Mouse (Mus musculus) WW6 (cell line): ENCODE results near the gene Ccdc85c.

Source experiments
- DNase-seq: peaks from one replicate; pipeline ENCODE4 v3.0.0-alpha.2; 2013; ENCODE audit warnings: low read depth, low spot score

Ccdc85c gene

DNA sequence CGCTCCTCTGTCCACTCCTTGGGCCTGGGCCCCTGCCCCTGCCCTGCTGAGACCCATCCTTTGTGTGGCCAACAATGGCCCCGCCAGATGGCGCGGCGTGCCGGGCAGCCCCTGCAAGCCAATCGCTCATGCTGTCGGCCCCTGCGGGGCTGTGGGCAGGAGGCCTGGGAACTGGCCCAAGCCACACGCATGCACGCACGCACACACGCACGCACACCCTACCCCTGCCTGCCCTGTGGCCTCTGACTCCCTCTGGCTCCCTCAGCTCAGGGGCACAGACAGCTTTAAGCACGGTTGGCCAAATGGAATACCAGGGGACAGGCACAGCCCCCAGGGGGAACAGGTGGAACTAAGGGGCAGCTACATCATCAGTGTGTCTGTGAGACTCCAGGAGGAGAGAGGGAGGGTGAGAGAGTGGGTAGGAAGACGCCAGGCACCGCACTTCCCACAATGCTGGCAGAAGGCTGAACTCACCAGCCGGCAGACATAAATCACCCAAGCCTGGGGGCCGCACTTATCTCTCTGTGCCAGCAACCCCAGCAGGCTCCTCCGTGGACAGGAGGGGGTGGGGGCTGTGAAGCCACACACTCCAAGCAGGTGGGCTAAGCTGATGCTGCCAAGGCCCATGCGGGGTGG lies 34.2 kb downstream of the Ccdc85c start:
- DNase-seq, result no peak

DNA sequence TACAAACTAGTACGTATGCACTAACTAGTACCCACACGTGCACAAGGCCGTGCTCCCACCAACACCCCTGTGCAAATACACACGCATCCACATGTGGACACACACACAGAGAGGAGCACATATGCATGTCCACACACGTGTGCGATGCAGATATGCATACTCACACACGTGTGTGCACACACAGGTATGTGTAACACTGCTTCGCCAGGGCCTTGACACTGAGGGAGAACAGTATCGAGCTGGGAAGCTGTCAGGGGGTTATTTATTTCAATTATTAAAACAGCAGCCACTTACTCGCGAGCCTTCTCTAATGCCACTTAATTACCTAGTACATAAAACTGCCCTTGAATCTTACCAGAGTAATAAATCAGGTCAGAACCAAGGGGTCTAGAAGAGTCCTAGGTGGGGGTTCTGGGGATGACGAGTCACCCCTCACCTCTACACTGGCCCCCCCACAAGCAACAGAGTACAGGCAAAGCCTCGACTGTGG lies 34.8 kb downstream of the Ccdc85c start:
- DNase-seq, result no peak

DNA sequence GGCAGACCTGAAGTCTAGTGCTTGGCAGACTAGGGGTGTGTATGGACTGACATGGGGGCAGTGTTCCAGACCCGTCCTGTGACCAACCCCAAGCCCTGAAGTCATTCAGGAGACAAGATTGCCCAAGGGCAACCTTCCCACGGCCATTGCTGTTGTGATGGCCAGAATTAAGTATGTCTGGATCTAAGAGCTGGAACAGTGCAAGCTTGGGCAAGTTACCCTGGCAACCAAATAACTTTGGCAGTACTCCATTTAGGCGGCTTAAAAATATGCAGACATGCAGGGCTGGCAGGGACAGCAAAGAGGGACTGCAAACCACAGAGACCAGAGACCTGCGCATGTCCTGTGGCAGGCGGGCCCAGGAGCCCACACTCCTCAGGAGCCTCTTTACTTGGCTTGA lies 35.8 kb downstream of the Ccdc85c start:
- DNase-seq, result no peak

DNA sequence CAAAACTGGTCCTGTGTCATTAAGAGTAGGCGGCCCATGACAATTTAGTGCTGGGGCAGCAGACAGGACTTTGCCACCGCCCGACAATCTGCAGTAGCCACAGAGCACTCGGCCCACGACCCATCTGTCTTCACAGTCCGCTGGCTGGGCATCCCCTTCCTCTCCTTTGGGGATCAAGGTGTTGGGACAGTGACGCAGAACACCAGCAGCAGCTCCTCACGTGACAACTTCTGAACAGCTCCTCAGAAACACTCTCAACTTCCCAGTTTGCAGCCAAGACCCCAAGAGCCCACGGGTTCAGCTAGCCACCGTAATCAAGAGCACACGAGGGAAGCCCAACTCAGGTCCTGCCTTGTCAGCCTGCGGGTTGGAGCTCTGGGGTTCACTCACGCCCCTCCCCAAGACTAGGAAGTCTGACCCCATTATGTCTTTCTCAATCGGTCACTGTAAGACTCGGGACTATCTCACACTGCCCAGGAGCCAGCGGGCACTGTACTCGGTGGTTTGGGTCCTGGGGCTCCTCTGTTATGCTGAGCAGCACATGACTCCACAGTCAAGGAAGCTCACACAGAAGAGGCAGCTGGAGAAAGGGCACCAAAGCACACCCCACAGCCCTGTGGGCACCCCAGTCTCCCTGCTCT lies 36.7 kb downstream of the Ccdc85c start:
- DNase-seq, result no peak

DNA sequence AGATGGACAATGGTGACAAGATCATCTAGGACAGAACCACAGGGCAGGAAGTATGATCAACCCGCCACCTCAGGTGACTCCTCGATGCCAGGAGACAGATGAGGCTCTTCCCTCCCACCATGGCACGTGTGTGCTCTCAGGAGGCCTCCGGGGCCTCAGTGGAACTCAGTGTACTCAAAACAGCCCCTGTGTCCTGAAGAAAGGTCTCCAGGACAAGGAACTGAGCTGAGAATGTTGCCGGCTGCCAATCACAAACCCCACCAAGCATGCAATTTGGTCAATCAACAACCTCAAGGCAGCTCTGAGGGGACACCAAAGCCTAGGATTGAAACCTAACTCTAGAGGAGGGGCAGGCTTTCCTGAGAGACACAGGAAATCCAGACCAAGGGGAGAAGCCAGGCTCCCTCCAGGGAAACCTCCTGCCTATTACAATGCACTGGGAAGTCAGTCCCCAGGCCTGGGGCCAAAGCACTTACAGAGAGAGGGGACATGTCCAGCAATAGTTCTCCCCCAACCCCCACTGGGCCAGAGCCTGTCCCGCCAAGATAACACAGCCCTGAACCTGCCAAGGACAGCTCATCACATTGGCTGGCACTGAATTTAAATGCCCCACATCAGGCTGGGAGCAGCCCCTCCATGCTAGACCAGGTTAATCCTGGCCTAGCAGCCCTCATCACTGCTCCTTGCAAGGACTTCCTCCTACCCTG lies 37.8 kb downstream of the Ccdc85c start:
- no peak for DNase-seq

DNA sequence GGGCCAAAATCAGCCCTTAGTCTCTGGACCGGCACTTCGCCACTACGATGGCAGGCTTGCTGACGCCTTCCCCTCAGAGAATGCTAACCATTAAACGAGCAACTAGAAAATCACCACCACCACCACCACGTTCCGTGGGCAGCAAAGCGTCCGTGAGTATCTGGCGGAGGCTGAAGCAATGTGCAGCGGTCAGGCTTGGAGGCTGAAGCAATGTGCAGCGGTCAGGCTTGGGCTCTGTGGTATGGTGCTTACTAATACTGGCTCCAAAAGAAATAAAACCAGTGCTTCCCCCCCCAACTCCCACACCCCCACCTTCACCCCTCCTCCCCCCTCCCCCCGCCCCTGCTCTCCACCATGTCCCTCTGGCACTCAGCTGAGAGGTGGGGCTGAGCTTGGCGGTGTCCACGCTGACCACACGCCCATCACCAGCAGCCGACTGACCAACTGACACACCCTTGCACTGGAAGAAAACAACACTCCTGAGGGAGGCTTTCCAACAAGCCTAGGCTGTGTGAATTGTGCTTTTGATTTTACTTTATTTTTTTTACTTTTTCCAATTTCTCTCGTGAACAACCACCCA lies 39.2 kb downstream of the Ccdc85c start:
- DNase-seq, result no peak

DNA sequence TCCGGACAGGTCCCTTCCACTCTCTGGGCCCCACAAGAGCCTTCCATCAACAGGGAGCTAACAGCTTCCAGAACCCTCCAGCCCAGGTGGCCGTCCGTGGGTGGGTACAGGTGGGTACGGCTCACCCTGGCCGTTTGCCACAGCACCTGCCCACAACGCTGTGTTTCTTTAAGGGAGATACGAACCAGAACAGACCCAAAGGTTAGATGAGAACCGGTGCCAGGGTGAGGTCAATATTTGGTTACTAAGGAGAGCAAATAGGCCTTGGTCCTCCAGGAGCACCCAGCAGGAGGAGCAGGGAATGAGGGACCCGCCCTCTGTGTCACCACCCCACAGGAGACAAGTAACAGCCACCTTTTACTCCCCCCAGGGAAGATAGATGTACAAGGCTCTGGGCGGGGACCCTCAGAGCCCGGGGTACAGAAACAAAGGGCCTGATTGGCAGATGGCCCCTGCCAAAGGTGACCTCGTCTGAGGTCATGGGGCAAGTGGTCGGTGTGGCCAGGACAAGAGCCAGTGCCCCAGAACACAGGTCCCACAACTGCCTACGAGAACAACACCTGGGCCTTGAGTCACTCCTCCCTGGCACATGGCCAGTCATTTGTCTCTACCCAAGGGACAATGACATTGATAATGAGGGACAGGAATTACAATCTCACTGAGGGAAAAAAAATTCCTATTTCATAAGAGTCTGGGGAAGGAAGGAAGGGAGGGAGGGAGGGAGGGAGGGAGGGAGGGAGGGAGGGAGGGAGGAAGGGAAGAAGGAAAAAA lies 40.2 kb downstream of the Ccdc85c start:
- no peak for DNase-seq

DNA sequence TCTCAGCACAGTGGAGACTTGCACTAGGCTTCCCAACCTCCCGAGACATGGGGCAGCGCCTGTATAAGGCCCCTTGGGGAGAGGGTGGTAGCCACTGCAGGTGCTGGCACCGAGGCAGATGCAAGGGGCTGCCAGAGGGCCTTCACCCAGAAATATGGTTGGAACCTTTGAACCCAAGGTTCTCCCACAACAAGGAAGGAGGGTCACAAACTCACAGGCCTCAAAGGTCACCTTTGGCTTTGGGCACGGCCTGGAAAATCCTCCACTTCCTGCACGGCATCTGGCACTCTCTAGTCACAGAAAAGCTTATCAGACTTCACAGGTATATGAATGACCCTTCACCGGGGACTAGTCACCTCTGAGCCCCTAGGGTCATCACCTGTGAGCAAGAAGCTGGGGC lies 41.5 kb downstream of the Ccdc85c start:
- DNase-seq, result no peak

DNA sequence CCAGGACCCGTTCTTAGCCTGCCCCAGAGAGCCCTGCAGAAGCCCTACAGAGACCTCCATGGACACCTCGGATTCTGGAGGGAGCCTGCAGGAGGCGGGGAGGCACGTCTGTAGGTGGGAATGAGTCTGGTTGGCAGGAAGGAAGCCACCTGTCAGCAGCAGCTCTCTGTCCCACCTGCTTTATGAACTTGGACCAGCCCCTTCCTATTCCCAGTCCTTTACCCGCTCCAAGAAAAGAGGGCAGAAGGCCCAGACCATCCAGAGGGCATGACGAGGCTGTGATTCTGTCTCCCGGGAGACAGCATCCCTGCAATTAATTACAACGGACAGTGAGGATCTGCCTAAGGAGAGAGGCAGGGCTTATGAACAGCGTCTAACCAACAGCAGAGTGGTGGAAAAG lies 43.3 kb downstream of the Ccdc85c start:
- no peak for DNase-seq

DNA sequence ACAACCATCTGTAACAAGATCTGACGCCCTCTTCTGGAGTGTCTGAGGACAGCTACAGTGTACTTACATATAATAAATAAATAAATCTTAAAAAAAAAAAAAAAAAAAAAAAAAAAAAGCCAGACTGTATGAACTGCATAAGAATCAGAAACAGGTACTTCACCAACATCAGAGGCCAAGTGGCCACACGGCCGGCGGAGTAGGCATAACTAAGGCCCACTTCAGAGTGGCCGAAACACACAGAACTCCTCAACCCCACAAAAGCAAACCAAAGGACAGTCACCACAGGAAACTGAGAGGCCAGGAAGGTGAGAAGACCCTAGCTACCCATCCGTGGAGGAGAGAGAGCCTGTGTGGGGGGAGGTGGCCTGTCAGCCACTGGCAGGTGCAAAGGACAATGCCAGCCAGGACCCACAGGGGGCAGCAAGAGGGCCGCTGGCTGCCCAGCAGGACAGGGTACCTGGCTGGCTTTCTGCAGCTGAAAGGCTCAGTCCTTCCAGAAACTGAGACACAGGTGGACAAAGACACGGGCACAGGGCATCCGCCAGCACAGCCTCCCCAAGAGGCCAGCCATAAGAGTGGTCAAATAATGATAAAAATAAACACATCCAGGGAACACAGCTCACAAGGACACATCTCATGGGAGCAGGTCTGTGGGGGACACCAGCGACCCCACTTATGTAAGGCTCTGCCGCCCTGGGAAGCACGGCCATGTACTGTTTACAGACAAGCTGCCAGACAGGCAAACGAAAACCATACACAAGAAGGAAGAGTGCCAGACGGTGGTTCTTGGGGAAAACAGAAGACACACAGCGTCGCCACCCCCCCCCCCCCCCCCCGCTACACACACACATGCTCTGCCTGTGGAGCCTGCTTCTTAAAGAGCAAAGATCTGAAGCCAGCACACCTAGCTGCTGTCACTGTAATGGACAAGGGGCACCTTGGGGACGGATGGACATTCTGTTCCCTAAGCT lies 44.1 kb downstream of the Ccdc85c start:
- DNase-seq, result no peak

DNA sequence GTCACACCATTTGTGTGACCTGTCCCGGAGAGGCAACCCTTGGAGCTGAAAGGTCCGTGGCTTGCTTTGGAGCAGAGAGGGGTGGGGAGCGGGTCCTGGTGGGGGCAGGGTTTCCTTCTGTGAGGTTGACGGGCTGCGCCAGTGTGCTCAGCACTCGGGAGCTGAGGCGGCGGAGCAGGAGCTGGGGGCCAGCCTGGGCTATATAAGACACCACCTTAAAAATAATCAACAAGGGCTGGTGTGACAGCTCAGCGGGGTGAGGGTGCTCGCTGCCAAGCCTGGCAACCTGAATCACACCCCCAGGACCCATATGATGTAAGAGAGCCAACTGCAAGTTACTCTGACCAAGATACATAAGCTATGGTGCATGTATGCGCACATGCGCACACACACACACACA lies 45.1 kb downstream of the Ccdc85c start:
- no peak for DNase-seq

DNA sequence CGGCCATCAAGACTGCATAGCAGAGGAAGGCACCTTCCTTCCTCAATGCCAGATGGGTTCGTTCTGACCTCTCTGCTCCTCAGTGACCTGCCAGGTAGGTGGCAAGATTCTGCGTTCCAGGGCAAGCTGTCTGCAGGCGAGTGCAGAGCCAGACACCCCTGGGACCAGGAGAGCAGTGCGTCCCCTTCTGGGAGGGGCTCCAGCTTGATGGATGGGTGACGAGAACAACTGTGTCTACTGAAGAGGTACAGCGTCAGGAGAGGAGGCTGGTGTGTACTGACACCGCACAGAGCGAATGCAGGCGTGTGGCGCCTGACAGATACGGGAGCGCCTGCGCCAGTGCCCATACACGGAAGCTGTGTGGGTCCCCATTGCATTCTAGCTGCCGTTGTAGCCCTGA lies 47.7 kb downstream of the Ccdc85c start:
- DNase-seq, result no peak

DNA sequence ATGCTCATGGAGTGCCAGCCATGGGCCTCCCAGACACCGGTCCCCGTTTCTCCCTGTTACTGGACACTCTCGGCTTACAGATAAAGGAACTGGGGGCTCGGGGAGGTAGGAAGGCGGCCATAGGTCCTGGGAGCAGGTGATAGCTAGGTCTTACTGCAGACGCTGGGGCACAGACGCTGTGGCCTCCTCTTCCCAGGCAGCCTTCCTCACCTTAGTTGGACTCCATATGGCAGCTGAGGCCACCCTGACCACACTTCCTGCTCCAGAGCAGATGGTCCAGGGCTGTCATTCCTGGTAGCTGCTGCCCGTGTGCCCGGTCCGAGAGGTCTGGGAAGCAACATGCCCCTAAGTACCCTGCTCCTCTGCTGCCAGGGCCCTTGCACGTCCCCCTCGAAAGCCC lies 48.3 kb downstream of the Ccdc85c start:
- DNase-seq, result no peak

DNA sequence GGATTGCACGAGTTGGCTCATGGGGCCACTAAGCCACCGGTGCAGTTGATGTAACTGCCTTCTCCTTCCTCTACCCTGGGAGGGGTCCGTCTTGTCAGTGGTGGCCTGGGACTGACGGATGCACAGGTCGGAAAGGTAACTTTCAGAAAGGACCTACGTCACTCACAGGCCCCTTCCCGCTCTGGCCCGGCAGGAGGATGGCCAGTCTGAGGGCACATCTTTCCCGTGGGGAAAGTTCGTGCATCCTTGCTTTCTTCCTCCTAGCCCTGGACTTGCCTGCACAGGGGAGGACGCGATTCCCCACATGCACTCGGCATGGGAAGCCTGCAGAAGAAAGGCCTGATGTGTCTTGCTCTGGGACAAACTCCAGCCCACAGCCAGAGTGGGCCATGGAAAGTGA lies 49.0 kb downstream of the Ccdc85c start:
- DNase-seq, result no peak

DNA sequence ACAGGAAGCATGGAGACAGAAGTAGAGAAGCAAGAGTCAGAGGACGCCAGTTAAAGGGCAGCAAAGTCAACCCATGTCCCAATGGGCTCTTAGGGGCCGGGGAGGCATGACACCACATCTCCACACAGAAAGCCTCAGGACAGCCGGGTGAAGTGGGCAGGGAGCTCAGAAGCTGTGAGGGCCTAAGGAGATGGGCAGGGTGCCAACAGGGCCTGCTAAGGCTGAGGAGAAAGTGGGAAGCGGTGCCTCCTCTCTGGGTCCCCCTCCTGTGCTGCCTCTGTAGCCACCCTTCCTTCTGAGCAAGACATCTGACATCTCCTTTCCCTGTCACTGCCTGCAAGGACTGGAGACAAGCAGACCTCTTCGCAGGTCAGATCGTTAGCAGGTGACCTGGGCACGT lies 49.4 kb downstream of the Ccdc85c start:
- DNase-seq, result no peak

DNA sequence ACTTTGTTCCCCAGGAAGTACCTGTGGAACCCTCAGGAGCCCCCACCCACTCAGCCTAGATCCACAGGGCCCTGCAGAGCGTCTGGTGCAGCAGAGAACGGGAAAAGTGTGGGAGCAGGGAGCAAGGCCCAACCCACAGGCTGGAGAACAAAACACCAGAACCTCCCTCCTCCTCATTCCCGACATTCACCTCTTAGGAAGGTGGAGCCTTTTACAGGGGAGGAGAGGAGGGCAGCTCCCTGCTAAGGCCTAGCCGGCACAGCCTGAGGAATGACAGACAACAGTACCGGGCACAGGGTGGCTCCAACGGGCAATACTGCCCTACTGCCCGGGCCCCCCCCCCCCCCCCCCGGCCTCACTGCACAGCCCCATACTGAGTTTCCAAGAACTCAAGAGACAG lies 51.9 kb downstream of the Ccdc85c start:
- DNase-seq, result no peak

DNA sequence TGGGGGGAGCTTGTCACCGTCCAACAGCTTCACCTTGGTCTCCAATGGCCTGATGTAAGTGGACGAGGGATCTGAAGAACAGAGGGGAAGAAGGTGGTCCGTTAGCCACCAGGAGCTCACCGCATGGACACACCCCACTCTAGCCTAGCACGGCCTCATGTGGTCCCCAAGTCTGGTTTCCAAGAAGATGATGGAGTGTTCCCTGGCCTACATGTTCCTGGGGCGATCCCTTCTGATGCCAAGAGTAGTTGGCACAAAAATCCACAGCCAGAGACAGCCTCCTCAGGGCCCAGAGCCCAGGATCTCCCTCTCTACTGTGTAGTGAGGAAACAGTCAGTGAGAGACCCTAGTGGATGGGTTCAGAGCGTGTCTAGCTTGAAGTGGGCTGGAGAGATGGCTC lies 53.5 kb downstream of the Ccdc85c start:
- no peak for DNase-seq

DNA sequence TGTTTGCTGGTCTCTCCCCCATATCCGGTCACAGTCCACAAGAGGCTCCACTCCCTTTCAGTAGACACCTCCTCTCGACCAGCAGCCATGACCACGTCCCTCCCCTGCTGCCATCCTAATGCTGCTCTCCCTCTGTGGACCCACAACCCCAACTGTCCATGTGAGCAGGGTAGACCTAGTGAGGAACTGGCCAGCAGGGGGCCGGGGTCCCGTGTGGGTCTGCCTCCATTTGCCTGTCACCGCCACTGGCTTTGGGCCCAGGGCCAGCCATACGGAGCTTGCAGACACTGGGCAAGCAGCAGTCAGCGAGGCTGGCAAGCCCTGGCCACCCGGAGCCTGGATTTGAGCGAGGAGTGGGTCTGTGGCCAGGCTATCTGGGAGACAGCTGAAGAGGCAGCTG lies 54.0 kb downstream of the Ccdc85c start:
- DNase-seq, result no peak

DNA sequence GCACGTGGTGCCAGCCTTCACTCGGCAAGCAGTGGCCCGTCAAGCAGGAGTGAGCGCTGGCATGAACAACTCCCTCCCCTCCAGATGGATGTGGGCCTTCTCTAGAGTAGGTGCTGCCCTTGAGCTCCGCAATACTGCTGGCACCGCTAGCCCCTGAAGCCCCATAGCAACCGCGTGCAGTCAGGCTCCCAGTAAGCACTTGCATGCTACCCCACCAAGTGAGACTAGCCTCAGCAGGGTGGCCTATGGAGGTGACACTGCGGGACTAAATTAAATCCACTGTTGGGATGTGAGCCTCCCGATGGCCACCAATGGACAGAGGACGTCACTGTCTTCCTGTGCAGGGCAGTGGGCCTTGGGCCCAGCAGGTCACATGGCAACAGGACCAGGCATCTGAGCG lies 54.6 kb downstream of the Ccdc85c start:
- no peak for DNase-seq

DNA sequence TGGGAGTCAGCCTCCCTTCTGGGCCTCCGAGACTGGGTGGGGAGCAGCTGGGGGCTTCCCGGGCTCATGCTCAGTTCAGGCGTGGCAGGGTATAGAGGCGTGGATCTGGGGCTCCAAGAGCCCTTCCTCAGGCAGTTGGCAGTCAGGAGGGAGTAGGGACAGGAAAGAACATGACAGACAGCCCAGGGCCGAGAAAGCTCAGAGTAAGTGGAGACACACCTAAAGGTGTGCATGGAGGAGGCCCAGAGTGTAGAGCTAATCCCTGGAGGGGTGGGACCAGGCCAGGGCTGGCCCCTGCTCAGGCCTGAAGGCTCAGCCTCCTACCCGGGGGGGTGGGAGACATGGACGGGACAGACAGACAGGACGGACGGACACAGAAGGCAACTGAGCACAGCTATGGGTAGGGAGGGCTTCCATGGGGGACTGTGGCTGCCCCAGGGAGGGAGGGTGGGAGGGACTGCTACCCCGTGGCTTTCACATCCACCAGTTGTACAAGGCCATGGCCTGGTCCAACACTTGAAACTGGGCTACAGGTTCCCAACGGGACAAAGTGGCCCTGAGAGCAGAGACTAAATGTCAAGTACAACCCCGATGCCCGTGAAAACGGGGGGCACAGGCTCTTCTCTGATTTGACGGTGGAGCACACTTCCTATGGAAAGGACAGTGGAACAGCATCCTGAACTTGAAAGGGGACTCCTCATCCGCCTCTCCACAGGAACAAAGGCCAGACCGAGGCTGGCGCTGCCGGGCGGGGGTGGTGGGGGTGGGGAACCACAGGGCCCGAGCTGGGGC lies 55.2 kb downstream of the Ccdc85c start:
- DNase-seq, result no peak
